Mouse (Mus musculus): ENCODE data around the gene Larp1b.

Larp1b gene

GRCm38 (mm10) chr3:41021980-41022379 lies 72.4 kb downstream of the Larp1b start:
- DNase-seq = peak; percentile 10

DNA sequence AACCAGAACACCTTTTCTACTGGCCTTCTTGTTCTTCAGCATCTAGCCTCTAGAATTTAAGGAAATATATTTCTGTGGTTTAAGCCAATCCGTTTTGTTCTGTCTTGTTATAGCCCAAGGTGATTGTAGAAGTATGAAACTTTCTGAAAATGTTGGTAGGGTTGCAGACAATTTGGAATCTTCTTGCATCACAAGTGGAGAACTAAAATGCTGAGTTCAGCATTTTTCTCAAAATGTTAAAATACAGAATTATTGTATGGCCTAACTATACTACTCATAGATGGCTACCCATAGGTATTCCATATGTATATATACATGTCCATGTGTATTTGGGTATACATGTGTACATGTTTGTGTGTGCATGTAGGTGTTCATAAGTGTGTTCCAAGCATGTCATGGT lies 81.1 kb downstream of the Larp1b start:
- DNase-seq = no peak

DNA sequence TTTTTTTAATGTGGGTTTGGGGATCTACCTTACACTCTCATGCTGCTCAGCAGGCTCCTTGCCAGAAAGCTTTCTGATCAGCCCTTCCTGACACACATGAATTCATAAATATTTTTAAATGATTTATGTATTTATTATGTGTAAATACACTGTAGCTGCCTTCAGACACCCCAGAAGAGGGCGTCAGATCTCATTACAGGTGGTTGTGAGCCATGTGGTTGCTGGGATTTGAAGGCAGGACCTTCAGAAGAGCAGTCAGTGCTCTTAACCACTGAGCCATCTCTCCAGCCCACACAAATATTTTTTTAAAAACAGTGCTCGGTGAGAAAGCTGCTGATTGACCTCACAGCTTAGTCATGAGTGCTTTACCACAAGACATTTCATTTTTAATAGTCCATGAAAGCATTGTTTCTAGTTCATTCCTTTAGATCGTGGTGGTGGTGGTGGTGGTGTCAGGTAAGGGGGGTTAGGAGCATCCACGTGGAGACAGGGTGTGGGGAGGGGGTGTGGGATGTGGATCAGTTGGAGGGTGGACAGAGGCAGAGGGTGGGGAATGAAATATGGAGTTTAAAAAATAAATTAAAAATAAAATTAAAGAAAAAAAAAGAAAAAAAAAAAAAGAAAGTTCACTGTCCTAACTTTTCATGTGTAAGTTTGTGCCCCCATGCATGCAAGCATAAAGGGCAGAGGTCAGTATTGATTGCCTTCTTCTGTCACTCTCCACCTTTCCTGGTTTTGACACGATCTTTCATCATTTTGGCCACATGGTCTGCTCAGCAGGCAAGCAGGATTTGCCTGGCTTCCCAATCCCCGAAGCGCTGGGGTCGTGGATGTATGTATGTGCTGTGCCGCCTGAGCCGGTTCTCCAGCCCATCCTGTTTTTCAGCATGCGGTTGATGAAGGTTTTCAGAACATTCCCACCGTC lies 81.9 kb downstream of the Larp1b start:
- no peak for DNase-seq

GRCm38 (mm10) chr3:41038297-41038916 lies 88.8 kb downstream of the Larp1b start:
- DNase-seq = no peak

DNA sequence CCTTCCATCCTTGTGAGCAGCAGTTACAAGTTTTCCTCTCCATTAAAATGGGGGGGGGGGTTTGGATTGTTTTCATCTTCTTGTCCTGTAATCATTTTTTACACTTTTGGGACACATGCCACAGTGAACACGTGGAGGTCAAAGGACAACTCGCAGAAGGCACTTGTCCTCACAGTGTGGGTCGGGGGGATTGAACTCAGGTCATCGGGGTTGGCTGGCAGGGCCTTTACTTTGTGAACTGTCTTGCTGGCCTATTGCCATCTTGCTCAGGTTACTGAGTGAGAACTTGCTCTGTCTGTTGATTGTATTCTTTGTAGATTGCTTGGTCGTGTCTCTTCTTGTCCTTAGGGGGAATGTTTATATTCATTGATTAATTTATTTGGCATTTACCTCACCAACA lies 91.6 kb downstream of the Larp1b start:
- DNase-seq = no peak

DNA sequence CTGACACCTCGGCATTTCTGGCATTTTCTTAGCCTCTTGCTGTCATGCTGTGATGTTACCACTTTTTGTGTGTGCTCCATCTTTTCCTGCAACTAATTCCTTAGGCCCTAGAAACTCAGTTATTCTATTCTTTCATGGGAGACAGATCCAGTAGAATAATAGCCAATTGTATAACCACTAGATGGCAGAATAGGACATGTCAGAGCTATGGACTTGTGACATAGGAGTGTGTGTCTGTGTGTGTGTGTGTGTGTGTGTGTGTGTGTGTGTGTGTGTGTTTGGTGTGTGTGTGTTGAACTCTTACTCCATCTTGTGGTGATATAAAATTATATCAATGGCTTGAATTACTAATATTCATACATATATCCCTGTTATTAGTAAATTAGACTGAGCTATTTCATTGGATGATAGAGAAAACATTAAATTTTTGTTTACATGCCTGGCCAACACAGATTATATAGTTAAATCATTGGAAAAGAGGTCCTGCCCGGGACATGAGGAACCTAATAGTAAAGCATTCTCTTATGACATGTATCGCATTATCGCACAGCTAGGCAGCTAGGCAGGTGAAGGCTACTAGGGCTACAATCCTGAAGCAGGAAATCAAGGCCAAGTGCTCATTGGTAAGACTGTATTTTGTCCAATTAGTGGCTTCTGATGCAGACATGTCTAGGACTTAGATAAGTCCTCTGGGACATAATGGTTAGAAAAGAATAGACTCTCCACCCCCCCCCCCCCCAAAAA lies 92.7 kb downstream of the Larp1b start:
- DNase-seq = peak; percentile 14

DNA sequence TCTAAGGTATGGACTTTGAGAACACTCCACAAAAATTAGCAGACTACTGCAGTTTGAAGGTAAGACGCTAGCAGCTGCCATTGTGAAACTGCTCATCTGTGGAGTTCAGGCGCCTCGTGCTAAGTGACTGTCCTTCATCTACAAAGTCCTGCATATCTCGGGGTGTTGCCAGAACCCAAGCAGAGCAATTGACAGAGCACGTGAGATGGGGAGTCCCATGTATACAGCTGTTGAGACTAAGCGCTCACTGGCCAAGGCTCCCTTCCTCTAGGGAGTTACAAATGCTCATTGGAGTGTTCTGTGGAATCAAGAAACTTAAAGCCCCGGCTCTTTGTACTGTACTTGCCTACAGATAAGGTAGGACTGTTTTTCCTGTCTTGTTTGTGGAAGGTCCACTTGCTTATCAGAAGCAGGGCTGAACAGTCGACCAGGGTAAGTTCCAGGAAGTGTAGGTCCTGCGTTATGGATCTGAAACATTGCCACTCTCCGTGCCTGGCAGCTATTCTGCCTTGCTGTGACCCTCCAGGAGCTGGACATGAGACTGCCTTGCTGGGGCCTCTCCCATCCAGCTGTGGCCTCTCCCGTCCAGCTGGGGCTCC lies 94.2 kb downstream of the Larp1b start:
- no peak for DNase-seq

DNA sequence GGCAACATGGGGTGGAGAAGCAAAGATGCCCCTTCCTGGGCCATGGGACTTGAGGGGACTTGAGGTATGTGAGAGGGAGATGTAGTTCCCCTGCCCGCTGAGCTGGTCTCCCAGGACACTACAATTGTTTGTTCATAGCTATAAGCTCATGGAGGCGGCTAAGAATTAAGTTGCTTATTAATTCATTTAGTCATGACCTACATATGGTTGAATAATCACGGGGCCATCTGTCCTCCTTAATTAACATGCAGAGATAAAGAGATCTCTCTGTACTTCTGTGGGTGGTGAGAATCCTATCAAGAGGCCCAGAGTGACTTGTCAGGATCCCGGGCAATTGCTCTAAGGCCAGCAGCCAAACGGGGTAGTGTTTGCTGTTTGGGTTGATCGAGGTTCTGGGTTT lies 98.2 kb downstream of the Larp1b start:
- no peak for DNase-seq

- DNase-seq = no peak
Measured at GRCm38 (mm10) chr3:41053334-41053733, 103.7 kb downstream of the Larp1b start.

- peak; percentile 57 for DNase-seq
Measured at GRCm38 (mm10) chr3:41058395-41058794, 108.8 kb downstream of the Larp1b start.

DNA sequence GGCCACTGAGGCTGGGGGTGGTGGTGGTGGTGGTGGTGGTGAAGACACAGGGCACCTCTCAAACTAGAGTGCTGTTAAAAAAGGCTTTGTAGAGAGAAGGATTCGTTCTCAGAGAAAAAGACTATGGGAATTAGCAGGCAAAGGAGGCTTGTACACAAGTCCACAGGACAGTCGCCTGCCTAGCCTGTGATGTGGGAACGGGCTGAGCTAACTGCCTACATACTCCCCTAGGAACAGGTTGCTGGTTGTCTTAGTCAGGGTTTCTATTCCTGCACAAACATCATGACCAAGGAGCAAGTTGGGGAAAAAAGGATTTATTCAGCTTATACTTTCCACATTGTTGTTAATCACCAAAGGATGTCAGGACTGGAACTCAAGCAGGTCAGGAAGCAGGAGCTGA lies 109.6 kb downstream of the Larp1b start:
- no peak for DNase-seq

DNA sequence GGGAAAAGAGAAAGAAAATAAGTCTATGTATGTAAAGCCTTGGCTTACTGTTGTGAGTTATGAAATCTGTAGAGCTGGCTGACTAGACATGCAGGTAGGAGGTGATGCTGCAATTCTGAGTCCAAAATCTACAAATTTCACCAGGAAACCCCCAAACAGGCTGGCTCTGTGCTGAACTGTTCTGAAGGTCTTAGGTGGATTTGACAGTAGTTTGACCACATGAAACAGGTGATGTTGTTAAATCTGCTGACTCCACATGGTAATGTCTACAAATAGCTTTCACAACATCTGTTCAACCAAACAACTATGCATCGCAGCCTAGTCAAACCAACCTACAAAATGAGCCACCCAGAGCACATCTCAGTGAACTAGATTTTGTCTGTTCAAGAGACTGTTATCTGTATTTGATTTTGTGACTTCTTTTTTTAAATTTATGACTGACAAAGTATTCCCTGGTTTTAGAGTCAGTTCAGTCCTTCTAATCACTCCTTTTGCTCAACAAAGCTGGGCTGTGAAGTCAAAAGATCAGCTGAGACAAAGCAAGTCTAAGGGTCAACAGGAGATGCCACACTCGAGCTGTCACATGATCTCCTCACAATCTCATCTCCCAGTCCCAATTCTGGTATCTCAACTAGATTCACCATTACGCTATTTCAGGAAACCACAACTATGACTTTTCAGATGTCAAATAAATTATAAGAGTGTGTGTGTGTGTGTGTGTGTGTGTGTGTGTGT lies 112.4 kb downstream of the Larp1b start:
- no peak for DNase-seq

DNA sequence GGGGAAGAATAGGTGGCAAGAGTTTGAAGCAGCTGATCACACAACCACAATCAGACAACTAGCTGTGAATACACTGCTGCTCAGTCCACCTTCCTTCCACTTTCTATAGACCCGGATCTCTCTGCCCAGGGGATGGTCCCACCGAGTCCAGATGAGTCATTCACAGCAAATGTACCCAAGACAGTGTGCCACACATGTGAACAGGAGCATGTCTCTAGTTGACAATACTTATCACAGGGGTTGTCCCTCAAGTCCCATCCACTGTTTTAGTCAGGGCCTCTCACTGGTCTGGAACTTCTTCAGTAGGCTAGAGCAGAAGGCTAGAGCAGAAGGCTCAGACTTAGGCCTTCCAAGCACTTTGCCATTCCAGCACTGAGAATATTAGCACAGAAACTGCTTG lies 113.1 kb downstream of the Larp1b start:
- DNase-seq = no peak

GRCm38 (mm10) chr3:41065320-41065719 lies 115.7 kb downstream of the Larp1b start:
- DNase-seq = no peak

- no peak for DNase-seq
Measured at GRCm38 (mm10) chr3:41070519-41070918, 120.9 kb downstream of the Larp1b start.

- no peak for DNase-seq
Measured at GRCm38 (mm10) chr3:41075376-41075775, 125.7 kb downstream of the Larp1b start.

GRCm38 (mm10) chr3:41078673-41079072 lies 129.0 kb downstream of the Larp1b start:
- DNase-seq = no peak

DNA sequence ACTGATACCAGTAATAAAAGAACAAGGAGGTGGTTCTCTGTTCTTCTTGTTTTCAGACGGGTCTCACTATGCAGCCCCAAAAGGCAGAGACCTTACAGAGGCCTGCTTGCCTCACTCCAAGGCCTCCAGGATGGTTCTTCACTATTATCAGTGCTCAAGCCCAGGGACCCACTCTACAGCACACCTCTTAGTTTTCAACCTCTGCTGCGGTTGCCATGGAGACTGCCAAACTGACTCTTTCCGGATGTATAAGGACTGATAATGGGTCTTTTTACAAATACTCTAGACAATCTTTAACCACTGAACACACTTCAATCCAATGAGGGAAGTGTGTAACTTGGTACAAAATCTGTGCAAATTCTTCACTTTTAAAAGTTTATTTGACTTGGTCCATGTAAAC lies 131.1 kb downstream of the Larp1b start:
- no peak for DNase-seq

- DNase-seq = no peak
Measured at GRCm38 (mm10) chr3:41081474-41082301, 132.1 kb downstream of the Larp1b start.

- DNase-seq = no peak
Measured at GRCm38 (mm10) chr3:41082520-41082884, 132.9 kb downstream of the Larp1b start.

All from right cerebral cortex, postnatal 4 days (tissue).